Mouse (Mus musculus): ENCODE data around the gene Inha. TPM values are rescaled to one million over a fixed set of nuclear protein-coding genes. Genes with fewer than 3 reads are reported as not detected.

Inha gene
- total RNA-seq, 2 experiments from 2014 or later, result 25.5 to 28.4 TPM

DNA sequence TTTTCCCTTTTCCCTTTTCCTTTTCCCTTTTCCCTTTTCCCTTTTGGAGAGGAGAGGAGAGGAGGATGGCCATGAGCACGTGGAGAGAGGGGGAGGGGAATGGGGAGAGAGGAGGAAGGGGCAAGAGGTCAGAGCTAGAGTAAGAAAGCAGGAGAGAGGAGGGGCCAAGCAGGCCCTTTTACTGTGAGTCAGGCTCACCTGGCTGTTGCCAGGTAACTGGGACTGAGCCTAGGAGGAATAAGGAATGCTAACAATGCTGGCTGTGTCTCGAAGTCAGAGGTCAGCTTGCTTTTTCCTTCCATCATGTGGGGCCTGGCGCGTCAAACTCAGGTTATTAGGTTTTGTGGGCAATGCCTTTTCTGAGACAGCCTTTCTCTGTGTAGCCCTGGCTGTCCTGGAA lies 11.1 kb downstream of the Inha start:
- no peak for DNase-seq (ENCODE audit: low spot score in 2 of 2)

DNA sequence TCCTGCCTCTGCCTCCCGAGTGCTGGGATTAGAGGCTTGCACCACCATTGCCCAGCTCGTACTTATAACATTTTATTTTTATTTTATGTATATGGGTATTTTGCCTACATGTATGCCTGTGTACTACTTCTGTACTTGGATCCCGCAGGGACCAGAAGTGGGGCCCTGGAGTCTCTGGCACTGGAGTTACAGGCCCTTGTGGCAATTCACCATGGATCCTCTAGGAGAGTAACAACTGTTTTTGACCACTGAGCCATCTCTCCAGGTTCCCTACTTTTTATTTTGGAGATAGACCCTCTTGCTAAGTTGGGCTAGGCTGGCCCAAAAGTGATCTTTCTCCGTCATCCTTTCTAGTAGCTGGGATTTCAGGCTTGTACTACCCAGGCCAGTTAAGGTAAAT lies 11.6 kb downstream of the Inha start:
- no peak for DNase-seq (ENCODE audit: low spot score in 2 of 2)

DNA sequence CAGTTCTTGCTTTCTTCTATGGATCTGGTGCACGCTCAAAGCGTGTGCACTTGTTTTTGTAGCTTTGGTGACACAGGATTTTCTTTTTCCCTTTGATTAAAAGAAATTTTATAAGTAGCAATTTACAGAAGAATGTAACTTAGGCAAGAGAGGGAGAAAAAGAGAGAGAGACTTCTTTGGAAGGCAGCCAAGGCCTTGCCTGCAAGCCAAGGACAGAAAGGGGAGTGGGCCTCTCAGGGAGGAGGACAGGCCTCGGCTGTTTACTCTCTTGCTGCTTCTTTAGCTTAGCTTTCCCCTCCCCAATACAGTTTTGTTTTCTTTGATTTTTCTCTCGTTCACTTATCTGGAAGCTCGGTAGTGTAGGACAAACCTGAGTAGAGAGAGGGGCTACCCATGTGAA lies 12.7 kb downstream of the Inha start:
- no peak for DNase-seq (ENCODE audit: low spot score in 2 of 2)

DNA sequence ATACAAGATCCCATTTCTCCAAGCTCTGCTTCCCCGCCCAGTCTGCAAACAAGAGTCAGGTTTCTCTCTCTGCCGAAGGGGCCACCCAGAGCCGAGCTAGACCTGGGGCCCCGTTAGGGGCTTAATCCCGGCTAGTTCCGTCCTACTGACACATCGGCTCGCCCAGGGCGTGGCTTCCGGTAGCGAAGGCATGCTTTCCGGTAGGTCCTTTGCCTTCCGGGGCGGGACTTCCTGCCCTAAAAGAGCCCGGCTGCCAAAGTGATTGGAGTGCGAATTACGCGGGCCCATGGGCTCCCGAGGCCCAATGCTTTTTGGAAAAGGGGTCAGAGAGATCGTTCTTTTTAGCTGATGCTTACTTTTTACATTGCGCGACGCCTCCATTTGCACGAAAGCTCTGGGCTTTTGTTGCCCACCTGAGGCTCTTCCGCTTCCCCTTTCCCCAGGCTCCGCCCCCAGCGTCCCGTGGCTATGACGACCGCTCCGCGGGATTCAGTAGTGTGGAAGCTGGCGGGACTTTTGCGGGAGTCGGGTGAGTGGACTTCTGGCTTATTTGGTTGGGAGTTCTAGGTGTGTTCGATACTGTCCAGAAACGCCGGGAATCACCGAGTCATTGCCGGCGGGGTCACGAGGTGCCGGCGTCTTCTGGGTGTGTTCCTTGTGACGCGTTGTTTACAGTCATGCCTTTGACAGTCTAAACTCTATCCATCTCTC lies 14.6 kb downstream of the Inha start, which contains the start of gene Stk11ip:
Gene Stk11ip, plus strand, starts transcription at position 209 of the 711 bp plus-strand sequence.
- DNase-seq (ENCODE audit: low spot score in 2 of 2), result peak; percentile 89 to 90

DNA sequence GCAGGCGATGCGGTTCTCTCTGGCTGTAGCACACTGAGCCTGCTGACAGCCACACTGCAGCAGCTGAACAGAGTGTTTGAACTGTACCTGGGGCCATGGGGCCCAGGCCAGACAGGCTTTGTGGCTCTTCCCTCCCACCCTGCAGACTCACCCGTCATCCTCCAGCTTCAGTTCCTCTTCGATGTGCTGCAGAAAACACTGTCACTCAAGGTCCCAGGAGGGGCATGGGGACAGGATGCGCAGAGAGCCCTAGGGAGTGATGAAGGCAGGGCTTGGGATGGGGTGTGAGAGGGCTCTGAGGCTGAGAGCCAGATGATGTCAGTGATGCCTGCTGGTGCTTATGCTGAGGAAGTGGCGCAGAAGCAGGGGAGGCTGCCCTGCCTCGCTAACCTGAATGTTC lies 17.8 kb downstream of the Inha start:
- DNase-seq (ENCODE audit: low spot score in 2 of 2), result no peak

DNA sequence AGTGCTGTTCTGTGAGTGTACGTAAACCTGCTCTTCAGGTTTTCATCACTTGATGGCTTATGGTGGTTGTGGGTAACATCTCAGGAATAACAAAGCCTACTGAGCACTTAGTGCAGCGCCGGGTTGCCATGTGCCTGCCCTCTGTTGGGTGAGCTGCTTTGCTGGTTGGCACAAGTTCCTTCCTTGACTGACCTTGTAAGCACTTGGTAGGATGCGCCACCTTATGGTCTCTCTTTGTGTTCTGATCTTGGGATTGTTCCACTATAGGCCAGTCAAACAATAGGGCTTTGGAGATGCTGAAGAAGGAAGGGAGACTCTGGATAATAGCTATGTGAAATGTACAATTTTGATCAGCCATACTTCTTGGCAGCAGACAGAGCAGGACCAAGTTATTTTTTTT lies 23.7 kb downstream of the Inha start:
- DNase-seq (ENCODE audit: low spot score in 2 of 2), result no peak

DNA sequence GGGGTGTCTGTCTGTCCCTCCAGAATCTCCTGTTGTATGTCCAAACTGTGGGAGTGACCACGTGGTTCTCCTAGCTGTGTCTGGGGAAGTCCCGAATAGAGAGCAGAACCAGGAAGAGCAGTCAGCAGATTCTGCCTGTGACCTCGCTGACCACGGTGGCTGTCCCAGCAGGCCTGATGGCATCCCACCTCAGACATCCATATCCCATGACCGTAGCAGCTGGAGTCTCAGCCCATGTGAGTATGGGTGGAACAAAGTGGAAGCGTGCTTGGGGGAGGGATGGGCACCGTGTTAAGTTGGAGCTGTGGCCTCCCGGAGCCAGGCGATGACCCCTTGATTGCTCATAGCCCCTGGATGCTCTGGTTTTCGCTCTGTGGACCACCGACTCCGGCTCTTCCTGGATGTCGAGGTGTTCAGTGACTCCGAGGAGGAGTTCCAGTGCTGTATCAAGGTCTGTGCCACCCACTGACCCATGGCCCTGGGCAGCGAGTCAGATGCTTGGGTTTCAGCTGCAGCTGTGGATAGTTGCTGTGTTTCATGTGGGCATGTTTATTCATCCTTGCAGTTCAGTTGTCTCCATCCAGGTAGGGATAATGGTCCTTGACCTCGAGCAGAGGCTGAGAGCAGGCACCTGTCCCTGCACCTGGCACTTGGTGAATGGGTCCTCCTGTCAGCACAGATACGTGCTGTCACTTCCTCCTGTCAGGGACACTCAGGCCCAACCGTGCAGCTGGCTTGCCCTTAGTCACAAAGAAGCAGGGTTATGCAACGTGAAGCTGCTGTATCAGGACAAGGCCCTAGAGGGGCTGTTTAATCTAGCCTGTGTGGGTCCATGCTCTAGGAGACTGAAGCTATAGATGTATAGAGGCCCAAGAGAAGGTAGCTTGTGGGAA lies 25.6 kb downstream of the Inha start:
- DNase-seq (ENCODE audit: low spot score in 2 of 2), result no peak

DNA sequence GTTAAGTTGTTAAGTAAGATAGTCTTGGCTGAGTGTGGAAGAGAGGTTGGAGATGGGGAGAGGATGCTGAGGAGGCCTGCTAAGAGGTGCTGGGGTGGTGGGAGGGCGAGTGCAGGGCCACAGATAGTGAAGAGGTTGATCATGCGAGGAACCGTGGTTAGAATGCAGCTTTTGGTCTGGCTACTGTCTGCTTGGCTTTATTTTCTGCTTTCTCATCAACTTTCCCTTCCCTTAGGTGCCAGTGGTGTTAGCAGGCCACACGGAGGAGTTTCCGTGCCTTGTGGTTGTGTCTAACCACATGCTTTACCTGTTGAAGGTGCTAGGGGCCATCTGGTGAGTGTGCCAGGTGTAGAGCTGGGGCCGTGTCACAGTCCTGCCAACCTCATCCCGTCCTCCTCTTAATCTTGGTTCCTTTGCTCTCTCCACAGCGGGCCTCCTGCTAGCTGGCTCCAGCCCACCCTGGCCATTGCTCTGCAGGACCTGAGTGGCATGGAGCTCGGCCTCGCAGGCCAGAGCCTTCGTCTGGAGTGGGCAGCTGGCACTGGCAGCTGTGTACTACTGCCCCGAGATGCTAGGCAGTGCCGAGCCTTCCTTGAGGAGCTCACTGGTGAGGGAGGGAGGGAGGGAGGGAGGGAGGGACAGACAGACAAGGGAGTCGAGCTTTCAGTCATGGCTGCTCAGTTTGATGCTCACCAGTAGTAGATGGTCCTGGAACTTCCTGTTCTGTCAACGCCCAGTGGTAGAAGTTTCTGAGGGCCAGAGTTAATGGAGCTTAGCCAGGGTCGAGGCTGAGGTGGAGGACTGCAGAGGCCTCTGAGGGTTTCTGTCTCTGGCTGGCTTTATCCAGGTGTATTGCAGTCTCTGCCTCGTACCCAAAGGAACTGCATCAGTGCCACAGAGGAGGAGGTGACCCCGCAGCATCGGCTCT lies 26.7 kb downstream of the Inha start:
- DNase-seq (ENCODE audit: low spot score in 2 of 2), result no peak

DNA sequence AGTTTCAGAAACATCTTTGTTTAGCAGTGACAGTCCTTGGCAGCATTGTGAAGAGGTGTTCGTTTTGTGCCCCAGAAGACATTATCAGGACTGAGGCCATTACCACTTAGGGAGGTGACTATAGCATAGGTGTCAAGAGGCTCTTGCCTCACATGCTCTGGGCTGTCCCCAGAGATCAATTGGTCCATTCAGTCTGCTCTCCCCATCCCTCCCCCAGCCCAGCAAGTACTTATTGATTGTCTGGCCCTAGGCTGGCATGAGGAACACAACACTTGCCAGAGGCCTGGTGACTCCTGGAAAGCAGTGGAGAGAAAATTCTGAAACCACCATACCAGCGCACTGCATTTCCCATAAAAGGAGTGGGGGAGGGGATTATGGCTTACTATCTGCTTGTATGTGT lies 30.7 kb downstream of the Inha start:
- DNase-seq (ENCODE audit: low spot score in 2 of 2), result no peak

DNA sequence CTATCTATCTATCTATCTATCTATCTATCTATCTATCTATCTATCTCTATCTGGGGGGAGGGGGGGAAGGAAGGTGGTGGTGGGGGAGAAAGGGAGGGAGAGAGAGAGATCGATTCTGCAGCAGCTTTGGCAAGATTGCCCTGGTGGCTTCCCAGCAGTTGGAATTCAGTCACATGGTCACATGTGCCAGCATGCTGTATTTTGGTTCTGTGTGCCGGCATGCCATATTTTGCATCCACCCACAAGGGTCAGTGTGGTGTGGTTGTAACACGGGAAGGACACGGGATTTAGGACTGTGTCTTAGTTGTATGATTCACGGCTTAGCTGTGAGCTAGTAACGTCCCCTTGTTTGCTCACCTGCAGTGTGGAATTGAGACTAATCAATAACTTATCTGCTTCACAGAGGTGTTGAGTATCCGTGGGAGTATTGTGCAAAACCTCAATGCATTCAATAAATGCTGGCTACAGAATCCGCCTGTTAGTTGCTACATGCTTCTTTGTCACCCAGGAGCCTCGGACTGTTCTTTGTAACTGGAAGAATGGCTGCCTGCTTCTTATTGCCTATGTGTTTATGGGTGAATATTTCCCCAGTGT lies 31.8 kb downstream of the Inha start:
- DNase-seq (ENCODE audit: low spot score in 2 of 2), result no peak

DNA sequence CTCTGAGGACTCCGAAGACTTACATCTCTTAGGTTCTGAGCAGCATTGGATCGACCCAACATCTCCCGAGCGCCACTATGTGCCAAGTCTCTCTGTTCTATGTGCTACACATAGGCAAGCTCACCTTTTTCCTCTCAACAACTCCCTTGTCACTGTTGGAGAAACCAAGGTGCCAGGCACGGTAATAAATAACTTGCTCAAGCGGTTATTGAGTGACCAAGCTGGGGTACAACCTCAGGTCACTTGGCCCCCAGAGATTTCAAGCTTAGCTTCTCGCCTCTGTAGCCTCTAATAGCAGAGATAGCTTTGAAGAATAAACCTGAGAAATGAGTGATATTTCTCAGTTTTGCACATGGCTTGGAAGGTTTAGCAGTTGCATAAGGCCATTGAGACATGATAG lies 34.6 kb downstream of the Inha start:
- no peak for DNase-seq (ENCODE audit: low spot score in 2 of 2)

DNA sequence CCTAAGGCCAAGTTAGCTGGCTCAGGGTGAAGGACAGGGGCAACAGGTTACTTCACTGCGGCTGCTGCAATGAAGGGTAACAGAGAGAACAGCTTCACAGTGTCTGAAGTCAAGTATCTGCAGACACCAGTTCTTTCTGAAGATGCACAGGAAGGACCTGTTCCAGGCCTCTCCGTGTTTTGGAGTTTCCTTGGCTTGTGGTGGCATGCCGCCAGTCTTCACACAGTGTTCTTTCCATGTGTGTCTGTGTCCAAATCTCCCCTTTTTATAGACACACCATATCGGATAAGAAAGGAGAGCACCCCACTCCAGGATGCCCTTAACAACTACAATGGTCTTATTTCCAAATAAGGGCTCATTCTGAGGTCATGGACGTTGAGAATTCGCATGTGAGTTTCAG lies 37.5 kb downstream of the Inha start:
- no peak for DNase-seq (ENCODE audit: low spot score in 2 of 2)

DNA sequence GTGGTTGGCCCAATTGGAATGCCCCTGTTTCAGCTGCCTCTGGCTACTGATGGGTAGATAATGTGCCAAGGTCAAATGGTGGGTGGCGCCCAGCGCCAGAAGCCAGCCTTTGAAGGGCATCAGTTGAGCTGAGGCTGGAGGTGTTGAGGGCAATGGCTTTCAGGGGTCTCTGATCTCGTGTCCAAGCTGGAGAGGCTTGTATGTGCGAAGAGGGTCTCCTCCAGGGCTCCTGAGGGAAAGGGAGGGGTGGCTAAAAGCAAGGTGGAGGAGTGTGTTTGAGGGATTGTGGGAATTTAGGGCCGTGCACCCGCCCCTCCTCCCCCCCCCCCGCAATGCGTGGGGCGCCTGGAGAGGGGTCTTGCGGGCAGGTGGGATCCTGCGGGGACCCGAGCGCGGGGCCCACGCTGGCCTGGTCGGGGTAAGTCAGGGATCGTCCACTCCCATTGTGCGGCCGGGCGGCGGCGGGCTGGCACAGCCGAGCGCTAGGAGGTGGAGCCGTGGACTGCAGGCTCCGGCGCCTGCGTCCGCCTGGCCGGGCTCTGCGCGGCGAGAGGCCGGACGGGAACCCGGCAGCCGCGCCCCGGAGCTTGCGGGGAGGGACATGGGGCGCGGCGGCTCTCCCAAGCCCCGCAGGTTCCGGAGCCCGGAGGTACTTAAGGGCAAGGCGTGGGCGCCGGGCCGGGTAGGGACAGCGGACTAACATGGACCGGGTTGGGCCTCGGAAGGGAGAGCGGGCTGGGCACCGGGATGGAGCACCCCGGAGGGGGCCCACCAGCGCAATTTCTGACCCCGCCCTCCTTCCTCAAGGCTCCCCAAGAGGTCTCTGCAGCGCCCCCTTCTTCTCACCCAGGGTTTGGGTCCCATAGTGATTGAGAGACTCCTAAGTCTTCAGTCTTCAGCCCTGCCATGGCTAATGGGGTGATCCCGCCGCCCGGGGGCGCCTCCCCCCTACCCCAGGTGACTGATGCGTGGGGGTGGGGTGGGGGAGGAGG lies 39.4 kb downstream of the Inha start, which contains the start of gene Slc4a3:
Gene Slc4a3, plus strand, starts transcription at position 302 of the 992 bp plus-strand sequence.
- peak; percentile 72 to 74 for DNase-seq (ENCODE audit: low spot score in 2 of 2)

DNA sequence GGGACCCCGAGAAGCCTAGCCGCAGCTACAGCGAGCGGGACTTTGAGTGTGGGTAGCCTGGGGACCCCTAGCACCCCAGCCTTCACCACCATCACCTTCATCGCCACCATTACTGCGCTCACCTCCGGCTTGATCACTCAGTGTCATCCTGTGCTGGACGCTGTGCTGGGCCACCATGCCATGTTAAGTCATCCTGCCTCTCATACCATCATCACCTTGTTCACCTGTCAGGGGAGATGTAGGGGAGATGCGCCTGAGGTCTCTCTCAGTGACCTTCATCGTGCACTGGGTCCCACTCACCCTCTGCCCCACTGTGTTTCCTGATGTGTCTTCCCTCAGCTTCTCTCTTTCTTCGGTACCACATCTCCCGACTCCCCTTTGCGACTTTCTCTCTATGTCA lies 40.5 kb downstream of the Inha start:
- no peak for DNase-seq (ENCODE audit: low spot score in 2 of 2)

DNA sequence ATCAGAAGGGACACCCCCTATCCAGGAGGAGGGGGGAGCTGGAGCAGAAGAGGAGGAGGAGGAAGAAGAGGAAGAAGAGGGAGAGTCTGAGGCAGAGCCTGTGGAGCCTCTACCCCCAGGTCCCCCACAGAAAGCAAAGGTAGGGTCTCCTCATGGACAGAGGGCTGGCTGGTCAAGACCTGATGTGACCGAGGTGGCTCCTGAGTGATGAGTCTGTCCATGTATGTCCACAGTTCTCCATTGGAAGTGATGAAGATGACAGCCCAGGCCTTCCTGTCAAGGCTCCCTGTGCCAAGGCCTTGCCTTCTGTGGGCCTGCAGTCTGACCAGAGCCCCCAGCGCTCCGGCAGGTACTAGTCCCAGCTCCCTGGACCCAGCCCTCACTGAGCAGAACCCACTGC lies 41.2 kb downstream of the Inha start:
- DNase-seq (ENCODE audit: low spot score in 2 of 2), result no peak

DNA sequence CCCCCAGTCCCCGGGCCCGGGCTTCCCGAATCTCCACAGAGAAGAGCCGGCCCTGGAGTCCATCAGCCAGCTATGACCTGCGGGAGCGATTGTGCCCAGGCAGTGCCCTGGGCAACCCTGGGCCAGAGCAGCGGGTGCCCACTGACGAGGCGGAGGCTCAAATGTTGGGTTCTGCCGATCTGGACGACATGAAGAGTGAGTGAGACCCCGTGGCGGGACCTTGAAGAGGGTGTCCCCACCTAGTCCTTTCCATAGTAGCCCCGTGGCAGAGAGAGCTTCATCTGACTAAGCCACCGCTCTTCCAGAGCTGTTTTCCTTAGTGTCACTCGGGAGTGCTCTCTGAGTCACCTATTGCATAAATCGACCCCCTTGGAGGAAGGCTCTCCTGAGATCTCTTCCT lies 42.0 kb downstream of the Inha start:
- no peak for DNase-seq (ENCODE audit: low spot score in 2 of 2)

DNA sequence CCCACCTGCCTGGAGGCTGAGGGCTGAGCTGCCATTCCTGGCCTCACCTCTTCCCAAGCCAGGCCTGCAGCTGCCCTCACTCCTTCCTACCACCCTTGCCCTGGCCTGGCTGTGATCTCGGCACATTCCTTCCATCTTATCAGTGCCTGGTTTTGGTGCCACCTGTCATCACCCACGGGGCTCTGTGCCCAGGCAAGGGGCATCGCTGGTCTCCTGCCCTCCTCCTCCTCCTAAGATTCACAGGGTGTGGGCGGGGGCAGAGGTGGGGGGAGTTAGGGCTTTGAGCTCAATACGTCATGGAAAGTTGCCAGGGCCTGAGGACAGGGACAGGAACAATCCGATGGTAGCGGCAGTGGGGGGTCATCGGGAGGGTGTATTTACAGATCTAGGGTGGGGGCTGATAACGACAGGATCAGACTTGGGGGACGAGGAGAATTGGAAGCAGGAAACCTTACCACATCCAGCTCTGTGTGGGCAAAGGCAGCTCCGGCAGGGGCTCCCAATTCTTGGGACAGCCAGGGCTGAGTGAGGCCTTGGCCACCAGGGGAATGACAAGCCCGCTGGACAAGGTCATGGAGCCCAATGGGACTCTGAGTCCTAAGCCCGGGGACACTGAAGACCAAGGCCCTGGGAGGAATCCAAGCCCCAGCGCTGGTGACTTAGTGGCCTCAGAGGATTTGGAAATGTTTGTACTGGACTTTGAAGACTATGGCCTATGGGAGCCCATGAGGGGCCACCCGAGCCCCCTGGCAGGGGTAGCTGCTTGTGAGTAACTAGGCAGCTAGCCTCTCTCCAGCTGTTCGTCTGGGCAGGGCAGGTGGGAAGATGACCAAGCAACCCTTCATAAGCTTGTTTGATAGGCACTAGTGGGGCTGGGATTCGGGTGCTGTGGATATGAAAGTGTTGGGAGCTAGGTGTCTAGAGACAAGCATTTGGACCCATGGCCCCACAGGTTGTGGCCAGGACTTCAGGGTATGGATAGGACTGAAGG lies 42.7 kb downstream of the Inha start:
- no peak for DNase-seq (ENCODE audit: low spot score in 2 of 2)

DNA sequence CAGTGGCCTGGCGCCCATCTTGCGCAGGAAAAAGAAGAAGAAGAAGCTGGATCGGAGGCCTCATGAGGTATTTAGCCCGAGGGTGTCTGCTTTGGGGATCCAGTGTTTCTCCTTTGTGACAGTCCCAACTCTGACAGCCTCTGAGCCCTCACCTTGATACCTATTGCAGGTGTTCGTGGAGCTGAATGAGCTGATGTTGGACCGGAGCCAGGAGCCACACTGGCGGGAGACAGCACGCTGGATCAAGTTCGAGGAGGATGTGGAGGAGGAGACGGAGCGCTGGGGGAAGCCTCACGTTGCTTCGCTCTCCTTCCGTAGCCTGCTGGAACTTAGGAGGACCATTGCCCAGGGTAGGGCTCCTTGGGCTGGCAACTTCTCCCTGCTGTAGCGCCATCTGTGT lies 43.7 kb downstream of the Inha start:
- no peak for DNase-seq (ENCODE audit: low spot score in 2 of 2)

DNA sequence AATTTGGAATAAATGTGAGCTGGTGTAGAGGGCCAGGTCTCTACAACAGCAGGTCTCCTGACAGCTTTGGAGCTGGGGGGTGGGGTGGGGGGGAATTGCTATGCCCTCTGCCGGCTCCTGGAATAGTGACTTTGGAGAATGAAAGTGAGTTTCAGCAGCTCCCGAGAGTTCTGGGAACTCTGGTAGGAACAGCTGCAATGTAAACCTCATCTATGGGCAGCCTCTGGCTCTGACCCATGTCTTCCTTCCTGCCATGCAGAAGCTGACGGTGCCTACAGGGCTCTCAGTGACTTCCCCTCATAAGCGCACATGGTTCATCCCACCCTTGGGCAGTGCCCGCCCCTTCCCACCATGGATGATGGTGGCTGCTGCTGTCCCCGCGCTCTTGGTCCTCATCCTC lies 48.8 kb downstream of the Inha start:
- DNase-seq (ENCODE audit: low spot score in 2 of 2), result no peak
